Mouse (Mus musculus) spleen, adult 2 months (tissue): ENCODE measurements around the gene AW822073. TPM values are rescaled to one million over a fixed set of nuclear protein-coding genes. Genes with fewer than 3 reads are reported as not detected.
"Not testable (repeated sequence)": the region's sequence is repeated elsewhere in the genome, so short reads cannot be mapped to it uniquely, and the experiment has no call there.

Source experiments
- DNase-seq, 2 experiments: peaks; one replicate each; pipeline versions ENCODE4 v3.0.0 to v3.0.0-alpha.2; 2012 to 2021; ENCODE audit warnings: low spot score in 2 of 2, low read depth in 1 of 2
- H3K27ac ChIP-seq: fragments of 200-500 bp; 2 replicates; pipeline ENCODE4 v1.5.1; 2012; ENCODE audit warnings: low read length, inconsistent platforms; ENCODE audit not compliant: insufficient read depth
- H3K27me3 ChIP-seq: fragments of 200-500 bp; 2 replicates; pipeline ENCODE4 v1.6.1; 2012; ENCODE audit warnings: mild to moderate bottlenecking, moderate library complexity, low read length, inconsistent platforms; ENCODE audit not compliant: control insufficient read depth, insufficient read depth
- H3K36me3 ChIP-seq: fragments of 200-500 bp; 2 replicates; pipeline ENCODE4 v1.6.1; 2012; ENCODE audit warnings: mild to moderate bottlenecking, low read length, inconsistent platforms; ENCODE audit not compliant: control insufficient read depth, insufficient read depth
- H3K4me1 ChIP-seq: fragments of 200-500 bp; 2 replicates; pipeline ENCODE4 v1.6.1; 2011; ENCODE audit warnings: inconsistent platforms; ENCODE audit not compliant: control insufficient read depth, insufficient read depth, insufficient read length
- H3K4me3 ChIP-seq: fragments of 200-500 bp; 2 replicates; pipeline ENCODE4 v1.5.1; 2011; ENCODE audit warnings: mild to moderate bottlenecking, inconsistent platforms; ENCODE audit not compliant: insufficient read depth, insufficient read length; ENCODE audit errors: extremely low read depth
- CTCF ChIP-seq: fragments of 200-500 bp; IDR thresholded peaks from 2 replicates; pipeline ENCODE4 v1.5.1; 2011; ENCODE audit warnings: mild to moderate bottlenecking, inconsistent platforms; ENCODE audit not compliant: insufficient read depth, insufficient read length, insufficient replicate concordance; ENCODE audit errors: extremely low read depth
- POLR2A ChIP-seq: fragments of 200-500 bp; IDR thresholded peaks from 2 replicates; pipeline ENCODE4 v1.6.1; 2011; ENCODE audit warnings: low read depth, low read length, inconsistent platforms
- WGBS: fragments of 180-500 bp; shearing (Covaris S2); methylation state at CpG from one replicate; pipeline ENCODE4 v1.1.7; 2018; 5-methylcytosine and 5-hydroxymethylcytosine counted together
- polyA plus RNA-seq: library from polyadenylated mRNA; depleted of rRNA; stranded (reverse); fragments of >200 nt; gene quantifications from 2 replicates; pipeline ENCODE4 v1.2.3, GENCODE M21; 2012

The AW822073 gene
- polyA plus RNA-seq, 1 experiment, result not detected

- peak in 1 of 2 experiments; percentile 74 for DNase-seq
- H3K36me3 ChIP-seq, H3K27me3 ChIP-seq, H3K4me3 ChIP-seq, H3K4me1 ChIP-seq, H3K27ac ChIP-seq: not testable (repeated sequence)
- whole genome bisulfite sequencing, result 86% methylated on average over 31 of the region's 31 CpGs
Measured at GRCm38 (mm10) chr10:58223972-58224805, 541 bp downstream of the AW822073 start.

GRCm38 (mm10) chr10:58223161-58223560 lies 1.6 kb downstream of the AW822073 start:
- H3K27me3 ChIP-seq, DNase-seq, H3K27ac ChIP-seq, H3K4me3 ChIP-seq, H3K4me1 ChIP-seq, H3K36me3 ChIP-seq: not testable (repeated sequence)
- WGBS, result 80% methylated on average over 4 of the region's 6 CpGs

- not testable (repeated sequence) for H3K27ac ChIP-seq, H3K36me3 ChIP-seq, H3K27me3 ChIP-seq, H3K4me3 ChIP-seq, H3K4me1 ChIP-seq, DNase-seq
- WGBS, result 91% methylated on average over 2 of the region's 2 CpGs
Measured at GRCm38 (mm10) chr10:58221571-58221970, 3.2 kb downstream of the AW822073 start.

GRCm38 (mm10) chr10:58220726-58221125 lies 4.0 kb downstream of the AW822073 start:
- H3K4me1 ChIP-seq, result no peaks in the 10 kb centered on the region
- DNase-seq, result peak in 1 of 2 experiments; percentile 34
- H3K36me3 ChIP-seq, result no peaks in the 10 kb centered on the region
- 84% methylated on average over 6 of the region's 6 CpGs for WGBS
- H3K27me3 ChIP-seq, result no peaks in the 10 kb centered on the region
- no peak for TF ChIP-seq CTCF
- no peak for TF ChIP-seq POLR2A
- no peak overlapping the region for H3K4me3 ChIP-seq
- H3K27ac ChIP-seq, result no peak overlapping the region

- TF ChIP-seq CTCF (no peak), POLR2A (no peak)
- Histone ChIP-seq H3K4me1 (no peaks in the 10 kb centered on the region), H3K36me3 (no peaks in the 10 kb centered on the region), H3K27me3 (no peaks in the 10 kb centered on the region; the same call in 1 of the 2 replicates), H3K27ac (no peak overlapping the region), H3K4me3 (no peak overlapping the region)
- no peak for DNase-seq
- 85% methylated on average over 3 of the region's 3 CpGs for WGBS
Measured at GRCm38 (mm10) chr10:58217366-58217765, 7.4 kb downstream of the AW822073 start.

- Histone ChIP-seq H3K27me3 (no peaks in the 10 kb centered on the region; the same call in 1 of the 2 replicates), H3K36me3 (no peaks in the 10 kb centered on the region), H3K4me3 (no peak overlapping the region), H3K27ac (no peak overlapping the region), H3K4me1 (no peaks in the 10 kb centered on the region)
- 87% methylated on average over 1 of the region's 1 CpGs for WGBS
- no peak for DNase-seq
- no peak for TF ChIP-seq CTCF
- TF ChIP-seq POLR2A, result no peak
Measured at GRCm38 (mm10) chr10:58215353-58215752, 9.4 kb downstream of the AW822073 start.

- no peak overlapping the region for H3K27ac ChIP-seq
- TF ChIP-seq CTCF (no peak), POLR2A (no peak)
- no peak for DNase-seq
- no peak overlapping the region for H3K4me3 ChIP-seq
- no peaks in the 10 kb centered on the region for H3K36me3 ChIP-seq
- H3K27me3 ChIP-seq, result no peaks in the 10 kb centered on the region; the same call in 1 of the 2 replicates
- no peaks in the 10 kb centered on the region for H3K4me1 ChIP-seq
- 79% methylated on average over 5 of the region's 5 CpGs for WGBS
Measured at GRCm38 (mm10) chr10:58214934-58215333, 9.8 kb downstream of the AW822073 start.
